In genomic region chr15:101260874-101261622, GRCm38 (mm10) we compare ENCODE assay signal across 9 mouse cellular contexts. TPM values are rescaled to one million over a fixed set of nuclear protein-coding genes. Genes with fewer than 3 reads are reported as not detected.
DNase-seq lines count a peak whose midpoint lies in the region; ATAC-seq and TF ChIP-seq lines count a peak whose summit lies in the region.
"Had no signal": no experiment of that assay in that cellular context is flagged by ENCODE, and none has a peak within 500 bp of the region (broad histone marks: within the 10 kb centered on the region; RNA-seq: fewer than 3 reads in every experiment).

No protein-coding gene starts in this region.

- TF ChIP-seq POLR2A in spleen, adult 2 months (IDR thresholded peaks at IDR 0.05; ENCODE audit: low read depth, low read length), result no peak

- H3K9me3 ChIP-seq in forebrain, embryonic 16.5 days (ENCODE audit: control insufficient read depth, low read length), result no peaks in the 10 kb centered on the region
- no peaks in the 10 kb centered on the region for H3K9me3 ChIP-seq in forebrain, embryonic 15.5 days
- no peaks in the 10 kb centered on the region for H3K9me3 ChIP-seq in intestine, embryonic 16.5 days (ENCODE audit: control insufficient read depth, low read length)
- H3K9me3 ChIP-seq in stomach, postnatal 0 days (ENCODE audit: control insufficient read depth, low read length), result no peaks in the 10 kb centered on the region

- no peak overlapping the region for H3K4me3 ChIP-seq in forebrain, embryonic 16.5 days (replicated peaks; ENCODE audit: low read length)
- H3K4me3 ChIP-seq in forebrain, embryonic 15.5 days, result no peak overlapping the region
- no peak overlapping the region for H3K4me3 ChIP-seq in spleen, adult 2 months (ENCODE audit: extremely low read depth, insufficient read depth, insufficient read length)
- H3K4me3 ChIP-seq in intestine, embryonic 16.5 days (ENCODE audit: low read length), result no peak overlapping the region
- peak overlapping the region; percentile 10; the same call in 1 of the 2 replicates for H3K4me3 ChIP-seq in stomach, postnatal 0 days (ENCODE audit: low read depth, low read length)

- ATAC-seq in forebrain, embryonic 16.5 days, result no peak
- ATAC-seq in forebrain, embryonic 15.5 days (replicated peaks), result no peak
- ATAC-seq in intestine, embryonic 16.5 days, result peak; percentile 41; the same call in 1 of the 2 replicates
- ATAC-seq in stomach, postnatal 0 days (ENCODE audit: low FRiP score, low TSS enrichment), result no peak

- no peak for TF ChIP-seq EP300 in stomach, postnatal 0 days (optimal IDR thresholded peaks at IDR 0.05)

- no peak for DNase-seq in spleen, adult 2 months (ENCODE audit: low read depth in 1 of 2, low spot score in 2 of 2)
- DNase-seq in spleen, postnatal 14 days (ENCODE audit: low spot score in 2 of 2), result no peak
- DNase-seq in stomach, postnatal 0 days (ENCODE audit: low spot score), result no peak
- no peak for DNase-seq in urinary bladder, postnatal 25 days (ENCODE audit: low spot score)
- DNase-seq in frontal cortex, adult 2 months (ENCODE audit: extremely low spot score in 1 of 2, low spot score in 1 of 2), result no peak

- H3K36me3 ChIP-seq in forebrain, embryonic 16.5 days (ENCODE audit: control insufficient read depth, insufficient read depth), result no peaks in the 10 kb centered on the region
- H3K36me3 ChIP-seq in forebrain, embryonic 15.5 days, result no peaks in the 10 kb centered on the region
- no peaks in the 10 kb centered on the region; the same call in 1 of the 2 replicates for H3K36me3 ChIP-seq in spleen, adult 2 months (ENCODE audit: control insufficient read depth, insufficient read depth, low read length)
- no peaks in the 10 kb centered on the region for H3K36me3 ChIP-seq in intestine, embryonic 16.5 days (ENCODE audit: control insufficient read depth, insufficient read depth, low read length)
- H3K36me3 ChIP-seq in stomach, postnatal 0 days (ENCODE audit: control insufficient read depth, insufficient read depth, low read length), result no peaks in the 10 kb centered on the region

- H3K4me2 ChIP-seq in forebrain, embryonic 16.5 days (ENCODE audit: low read length), result no peak overlapping the region
- no peak overlapping the region for H3K4me2 ChIP-seq in forebrain, embryonic 15.5 days (replicated peaks)
- H3K4me2 ChIP-seq in intestine, embryonic 16.5 days (ENCODE audit: low read depth, low read length), result no peak overlapping the region
- H3K4me2 ChIP-seq in stomach, postnatal 0 days (replicated peaks; ENCODE audit: low read depth), result peak overlapping the region; percentile 31

- H3K27ac ChIP-seq in forebrain, embryonic 16.5 days (ENCODE audit: low read length), result no peak overlapping the region
- no peak overlapping the region for H3K27ac ChIP-seq in forebrain, embryonic 15.5 days (replicated peaks)
- peak overlapping the region; percentile 30 for H3K27ac ChIP-seq in spleen, adult 2 months (ENCODE audit: insufficient read depth, low read length)
- peak overlapping the region; percentile 91 for H3K27ac ChIP-seq in intestine, embryonic 16.5 days (ENCODE audit: low read length)
- H3K27ac ChIP-seq in stomach, postnatal 0 days (replicated peaks), result peak overlapping the region; percentile 84

- WGBS in forebrain, embryonic 16.5 days, result 68% methylated on average over 13 of the region's 13 CpGs
- 67% methylated on average over 13 of the region's 13 CpGs for whole genome bisulfite sequencing in forebrain, embryonic 15.5 days
- WGBS in spleen, adult 2 months, result 38% methylated on average over 13 of the region's 13 CpGs
- 29% methylated on average over 13 of the region's 13 CpGs for WGBS in intestine, embryonic 16.5 days
- 18% methylated on average over 13 of the region's 13 CpGs for WGBS in stomach, postnatal 0 days

- TF ChIP-seq CTCF in spleen, adult 2 months (IDR thresholded peaks at IDR 0.05; ENCODE audit: extremely low read depth, insufficient read depth, insufficient read length, insufficient replicate concordance), result no peak
- TF ChIP-seq CTCF in stomach, postnatal 0 days (IDR thresholded peaks at IDR 0.05; ENCODE audit: low read depth), result no peak

- peaks cover 6% of the 10 kb centered on the region for H3K4me1 ChIP-seq in forebrain, embryonic 16.5 days (replicated peaks; ENCODE audit: control insufficient read depth, insufficient read depth, low read length)
- H3K4me1 ChIP-seq in forebrain, embryonic 15.5 days, result peaks cover 8% of the 10 kb centered on the region
- peaks cover 46% of the 10 kb centered on the region; the same call in 1 of the 2 replicates for H3K4me1 ChIP-seq in spleen, adult 2 months (ENCODE audit: control insufficient read depth, insufficient read depth, insufficient read length)
- peaks cover 37% of the 10 kb centered on the region for H3K4me1 ChIP-seq in intestine, embryonic 16.5 days (ENCODE audit: control insufficient read depth, insufficient read depth, low read length)
- H3K4me1 ChIP-seq in stomach, postnatal 0 days (replicated peaks; ENCODE audit: control insufficient read depth, insufficient read depth), result peaks cover 13% of the 10 kb centered on the region; the same call in 1 of the 2 replicates

- peaks cover 5% of the 10 kb centered on the region; the same call in 1 of the 2 replicates for H3K27me3 ChIP-seq in forebrain, embryonic 16.5 days (replicated peaks; ENCODE audit: control insufficient read depth, insufficient read depth, low read length)
- peaks cover 11% of the 10 kb centered on the region; the same call in 1 of the 2 replicates for H3K27me3 ChIP-seq in forebrain, embryonic 15.5 days
- no peaks in the 10 kb centered on the region for H3K27me3 ChIP-seq in spleen, adult 2 months (ENCODE audit: control insufficient read depth, insufficient read depth, low read length)
- no peaks in the 10 kb centered on the region for H3K27me3 ChIP-seq in intestine, embryonic 16.5 days (replicated peaks; ENCODE audit: control insufficient read depth, insufficient read depth, low read length)
- H3K27me3 ChIP-seq in stomach, postnatal 0 days (ENCODE audit: control insufficient read depth, insufficient read depth, low read length), result no peaks in the 10 kb centered on the region

- H3K9ac ChIP-seq in forebrain, embryonic 16.5 days (replicated peaks; ENCODE audit: low read depth, low read length), result 0 out of 2 replicates have a peak overlapping the region, but pooled peaks have one; percentile 6
- no peak overlapping the region for H3K9ac ChIP-seq in forebrain, embryonic 15.5 days (replicated peaks)
- H3K9ac ChIP-seq in intestine, embryonic 16.5 days (ENCODE audit: low read depth, low read length), result peak overlapping the region; percentile 42
- H3K9ac ChIP-seq in stomach, postnatal 0 days (ENCODE audit: low read length), result 0 out of 2 replicates have a peak overlapping the region, but pooled peaks have one; percentile 38

RNA-seq across cellular contexts. Expression of gene Nr4a1, which starts 7.0 kb away (rescaled TPM):
- 4.5 TPM in 2 replicates for polyA plus RNA-seq in forebrain, embryonic 16.5 days (2015; fragmentation: Nextera tagmentation; extraction: Ambion mirVana)
- polyA plus RNA-seq in forebrain, embryonic 15.5 days (2015; fragmentation: Nextera tagmentation; extraction: Ambion mirVana), result 3.7 and 4.3 TPM in 2 replicates
- polyA plus RNA-seq in spleen, adult 2 months (2012; rRNA removed), result 50.3 and 63.8 TPM in 2 replicates
- 8.6 and 10.0 TPM in 2 replicates for polyA plus RNA-seq in intestine, embryonic 16.5 days (2015; fragmentation: Nextera tagmentation; extraction: Ambion mirVana)
- polyA plus RNA-seq in stomach, postnatal 0 days (2015; fragmentation: Nextera tagmentation; extraction: Ambion mirVana), result 9.4 and 17.1 TPM in 2 replicates
- 80.9 and 169 TPM in 2 replicates for polyA plus RNA-seq in frontal cortex, adult 2 months (2012; rRNA removed)

RNA-seq across cellular contexts. Expression of gene Atg101, which starts 23.0 kb away (rescaled TPM):
- 87.4 and 92.4 TPM in 2 replicates for polyA plus RNA-seq in forebrain, embryonic 16.5 days (2015; fragmentation: Nextera tagmentation; extraction: Ambion mirVana)
- 86.4 and 86.8 TPM in 2 replicates for polyA plus RNA-seq in forebrain, embryonic 15.5 days (2015; fragmentation: Nextera tagmentation; extraction: Ambion mirVana)
- polyA plus RNA-seq in spleen, adult 2 months (2012; rRNA removed), result 24.5 and 29.4 TPM in 2 replicates
- 58.3 and 67.1 TPM in 2 replicates for polyA plus RNA-seq in intestine, embryonic 16.5 days (2015; fragmentation: Nextera tagmentation; extraction: Ambion mirVana)
- polyA plus RNA-seq in stomach, postnatal 0 days (2015; fragmentation: Nextera tagmentation; extraction: Ambion mirVana), result 49.3 and 50.4 TPM in 2 replicates
- 50.2 and 58.3 TPM in 2 replicates for polyA plus RNA-seq in frontal cortex, adult 2 months (2012; rRNA removed)

RNA-seq across cellular contexts. Expression of gene 6030408B16Rik, which starts 32.0 kb away (rescaled TPM):
- polyA plus RNA-seq in forebrain, embryonic 16.5 days (2015; fragmentation: Nextera tagmentation; extraction: Ambion mirVana), result 0.29 and 0.30 TPM in 2 replicates
- 0.37 and 0.48 TPM in 2 replicates for polyA plus RNA-seq in forebrain, embryonic 15.5 days (2015; fragmentation: Nextera tagmentation; extraction: Ambion mirVana)
- polyA plus RNA-seq in spleen, adult 2 months (2012; rRNA removed), result 0.12 and 0.25 TPM in 2 replicates
- polyA plus RNA-seq in intestine, embryonic 16.5 days (2015; fragmentation: Nextera tagmentation; extraction: Ambion mirVana), result 3.6 and 4.4 TPM in 2 replicates
- polyA plus RNA-seq in stomach, postnatal 0 days (2015; fragmentation: Nextera tagmentation; extraction: Ambion mirVana), result 2.4 TPM in 2 replicates
- polyA plus RNA-seq in frontal cortex, adult 2 months (2012; rRNA removed), result 0.27 and 0.52 TPM in 2 replicates
- polyA plus RNA-seq: large intestine, adult 2 months had no signal

RNA-seq across cellular contexts. Expression of gene Grasp, which starts 37.1 kb away (rescaled TPM):
- 1.3 and 1.8 TPM in 2 replicates for polyA plus RNA-seq in forebrain, embryonic 16.5 days (2015; fragmentation: Nextera tagmentation; extraction: Ambion mirVana)
- 1.3 and 1.7 TPM in 2 replicates for polyA plus RNA-seq in forebrain, embryonic 15.5 days (2015; fragmentation: Nextera tagmentation; extraction: Ambion mirVana)
- 5.6 and 6.5 TPM in 2 replicates for polyA plus RNA-seq in spleen, adult 2 months (2012; rRNA removed)
- polyA plus RNA-seq in intestine, embryonic 16.5 days (2015; fragmentation: Nextera tagmentation; extraction: Ambion mirVana), result 2.3 and 2.8 TPM in 2 replicates
- 2.0 TPM in 2 replicates for polyA plus RNA-seq in stomach, postnatal 0 days (2015; fragmentation: Nextera tagmentation; extraction: Ambion mirVana)
- polyA plus RNA-seq in frontal cortex, adult 2 months (2012; rRNA removed), result 43.9 and 53.5 TPM in 2 replicates

Comparison
In these comparisons a context has a peak if more than half of its experiments do, and no peak if none do; other contexts are left out.
1. H3K27ac ChIP-seq: peak in spleen, adult 2 months (single experiment), intestine, embryonic 16.5 days (single experiment) and stomach, postnatal 0 days (single experiment); none in forebrain, embryonic 16.5 days (single experiment) and forebrain, embryonic 15.5 days (single experiment).